Mouse (Mus musculus) heart, adult 2 months (tissue): ENCODE results near the gene Tkfc.

Experiments
- CTCF ChIP-seq: fragments of 200-600 bp; IDR thresholded peaks from 2 replicates; pipeline ENCODE4 v1.8.1; 2022; ENCODE audit warnings: antibody characterized with exemption, mild to moderate bottlenecking, moderate library complexity
- EP300 ChIP-seq: fragments of 200-500 bp; IDR thresholded peaks from 2 replicates; pipeline ENCODE4 v1.6.1; 2011; ENCODE audit warnings: low read depth, low read length, control low read depth; ENCODE audit not compliant: insufficient read depth

DNA sequence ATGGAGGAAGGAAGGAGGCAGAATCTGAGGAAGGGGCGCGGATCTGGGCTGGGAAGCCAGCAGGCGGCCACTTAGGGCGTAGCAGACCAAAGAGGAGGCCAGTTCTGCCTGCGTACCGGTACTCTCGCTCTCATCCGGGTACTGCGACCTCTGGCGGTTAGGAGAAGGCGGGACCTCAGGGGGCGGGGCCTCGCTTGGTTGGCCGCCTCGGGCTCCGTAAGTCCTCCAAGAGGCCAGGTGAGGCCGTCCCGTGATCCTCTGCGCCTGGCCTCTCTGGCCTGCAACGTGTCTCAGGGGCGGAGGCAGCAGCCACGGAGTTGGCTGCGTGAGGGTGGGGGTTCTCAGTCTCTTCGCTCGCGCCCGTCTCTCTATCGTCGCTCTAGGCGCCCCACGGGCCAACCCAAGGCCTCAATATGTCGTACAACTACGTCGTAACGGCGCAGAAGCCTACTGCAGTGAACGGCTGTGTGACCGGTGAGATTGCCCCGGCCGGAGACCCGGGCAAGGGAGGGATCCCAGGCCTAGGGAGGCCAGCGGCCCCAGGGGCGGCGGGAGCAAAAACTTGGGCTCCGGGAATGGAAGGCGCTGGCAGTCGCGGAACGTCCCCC lies at the start of gene Tkfc, which contains the start of gene Ddb1:
- TF ChIP-seq CTCF: peak; percentile 80
- 0 out of 2 replicates have a peak, but pooled peaks have one; percentile 12 for TF ChIP-seq EP300
